Mouse (Mus musculus): ENCODE data around the gene Eif1b. TPM values are rescaled to one million over a fixed set of nuclear protein-coding genes. Genes with fewer than 3 reads are reported as not detected.
"Not testable (repeated sequence)": the region's sequence is repeated elsewhere in the genome, so short reads cannot be mapped to it uniquely, and the experiment has no call there.

The Eif1b gene
- polyA plus RNA-seq, 1 experiment from 2014 or later, result 237 TPM

DNA sequence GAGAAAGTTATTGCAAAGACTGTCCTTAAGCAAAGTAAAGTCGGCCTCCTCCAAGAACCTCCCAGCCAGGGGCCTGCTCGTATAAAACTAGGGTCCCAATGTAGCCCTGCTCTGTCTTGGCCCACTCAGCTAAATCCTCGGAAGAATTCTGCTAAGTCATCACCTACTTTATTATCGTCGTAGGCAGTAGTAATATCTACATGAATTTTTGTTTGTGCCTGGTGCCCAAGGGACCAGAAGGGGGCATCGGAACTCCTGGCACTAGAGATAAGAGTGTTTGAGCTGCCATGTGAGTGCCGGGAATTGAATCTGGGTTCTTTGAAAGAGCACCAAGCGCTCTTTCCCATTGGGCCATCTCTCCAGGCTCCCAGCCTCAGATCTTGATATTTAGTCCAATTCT lies 35.9 kb downstream of the Eif1b start:
- Histone ChIP-seq H3K4me2 (replicated peaks) (no peak overlapping the region), H3K27me3 (no peaks in the 10 kb centered on the region), H3K36me3 (no peaks in the 10 kb centered on the region), H3K9me3 (peaks cover 3% of the 10 kb centered on the region; the same call in 1 of the 2 replicates), H3K27ac (no peak overlapping the region), H3K4me3 (no peak overlapping the region), H3K4me1 (no peaks in the 10 kb centered on the region), H3K9ac (no peak overlapping the region)
- 89% methylated on average over 8 of the region's 8 CpGs for WGBS
- ATAC-seq (ENCODE audit: insufficient number of reproducible peaks, insufficient read depth, low FRiP score, low TSS enrichment), result no peak

DNA sequence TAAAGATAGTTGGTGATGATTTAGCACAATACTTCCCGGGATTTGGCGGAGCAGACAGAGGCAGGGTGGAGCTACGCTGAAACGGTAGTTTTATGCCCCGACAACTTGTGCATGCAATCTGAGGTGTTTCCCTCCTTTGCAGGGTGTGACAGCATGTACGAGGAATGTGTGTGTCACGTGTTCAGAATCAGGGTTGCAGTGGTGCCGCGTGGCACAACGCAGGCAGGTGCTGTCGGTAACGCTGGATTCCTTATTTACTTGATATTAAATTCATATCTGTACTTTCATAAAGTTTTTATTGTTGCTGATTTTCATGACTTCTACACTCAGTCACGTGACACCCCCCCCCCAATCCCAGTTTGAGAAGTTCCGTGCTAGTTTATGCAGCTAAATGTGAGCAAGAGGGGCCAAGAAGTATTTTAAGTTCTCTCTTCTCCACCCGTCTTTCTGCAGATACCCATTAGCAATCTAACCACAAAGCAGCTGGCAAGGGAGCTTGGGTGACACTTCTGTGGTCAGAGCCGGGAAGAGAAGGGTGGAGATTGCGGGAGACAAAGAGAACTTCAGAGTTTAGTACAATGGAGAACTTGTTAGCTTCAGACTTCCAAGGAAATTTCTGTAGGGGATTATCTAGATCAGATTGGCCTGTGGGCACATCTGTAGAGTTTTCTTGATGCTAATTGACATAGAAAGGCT lies 36.9 kb downstream of the Eif1b start:
- no peaks in the 10 kb centered on the region for H3K27me3 ChIP-seq
- H3K9me3 ChIP-seq, result peaks cover 4% of the 10 kb centered on the region; the same call in 1 of the 2 replicates
- no peaks in the 10 kb centered on the region for H3K36me3 ChIP-seq
- H3K27ac ChIP-seq, result no peak overlapping the region
- WGBS, result 79% methylated on average over 17 of the region's 17 CpGs
- H3K4me1 ChIP-seq, result no peaks in the 10 kb centered on the region
- H3K9ac ChIP-seq, result no peak overlapping the region
- H3K4me2 ChIP-seq (replicated peaks), result no peak overlapping the region
- no peak overlapping the region for H3K4me3 ChIP-seq
- 0 out of 2 replicates have a peak, but pooled peaks have one; percentile 35 for ATAC-seq (ENCODE audit: insufficient number of reproducible peaks, insufficient read depth, low FRiP score, low TSS enrichment)

DNA sequence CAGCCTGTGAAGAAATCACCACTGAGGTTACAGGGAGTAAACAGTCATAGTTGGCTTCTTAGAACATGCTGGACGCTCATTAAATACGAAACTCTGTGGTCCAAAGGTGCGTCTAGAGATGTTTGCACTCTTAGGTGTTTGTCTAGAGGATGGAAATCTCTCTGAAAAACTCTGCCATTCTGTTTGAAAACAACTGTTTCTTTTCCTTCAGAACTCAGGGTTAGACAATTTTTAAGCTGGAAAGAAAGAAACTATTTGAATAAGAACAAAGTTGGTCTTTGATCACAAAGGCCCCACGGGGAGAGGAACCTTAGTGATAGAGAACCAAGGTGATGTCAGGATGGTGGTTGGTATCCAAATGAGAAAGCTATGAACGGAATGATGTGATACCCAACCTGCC lies 38.4 kb downstream of the Eif1b start:
- 85% methylated on average over 5 of the region's 5 CpGs for WGBS
- no peak overlapping the region for H3K9ac ChIP-seq
- H3K27ac ChIP-seq, result no peak overlapping the region
- peaks cover 4% of the 10 kb centered on the region; the same call in 1 of the 2 replicates for H3K9me3 ChIP-seq
- H3K4me1 ChIP-seq, result no peaks in the 10 kb centered on the region
- no peaks in the 10 kb centered on the region for H3K36me3 ChIP-seq
- H3K4me3 ChIP-seq, result no peak overlapping the region
- no peak for ATAC-seq (ENCODE audit: insufficient number of reproducible peaks, insufficient read depth, low FRiP score, low TSS enrichment)
- H3K27me3 ChIP-seq, result no peaks in the 10 kb centered on the region
- H3K4me2 ChIP-seq (replicated peaks), result no peak overlapping the region

DNA sequence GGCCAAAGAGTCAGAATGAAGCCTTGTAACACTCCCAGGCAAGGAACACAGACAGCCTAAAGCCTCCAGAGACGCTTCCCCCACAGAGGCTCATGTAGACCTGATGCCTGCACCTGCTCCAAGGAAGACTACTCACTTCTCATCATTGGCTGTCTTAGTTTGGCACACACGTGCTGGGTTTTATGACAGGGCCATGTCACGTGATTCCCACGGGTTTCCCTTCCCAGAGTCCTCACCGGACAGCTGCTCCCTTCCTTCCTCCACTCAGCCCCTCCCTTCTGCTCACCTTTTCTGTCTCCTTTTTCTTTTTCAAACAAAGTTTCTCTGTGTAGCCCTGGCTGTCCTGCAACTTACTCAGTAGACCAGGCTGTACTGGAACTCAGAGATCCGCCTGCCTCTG lies 40.0 kb downstream of the Eif1b start:
- Histone ChIP-seq H3K36me3 (no peaks in the 10 kb centered on the region), H3K4me3 (no peak overlapping the region), H3K9me3 (peaks cover 4% of the 10 kb centered on the region; the same call in 1 of the 2 replicates), H3K9ac (no peak overlapping the region), H3K4me2 (replicated peaks) (no peak overlapping the region), H3K27ac (no peak overlapping the region), H3K27me3 (peaks cover under 1% of the 10 kb centered on the region; the same call in 1 of the 2 replicates), H3K4me1 (no peaks in the 10 kb centered on the region)
- 76% methylated on average over 6 of the region's 6 CpGs for WGBS
- no peak for ATAC-seq (ENCODE audit: insufficient number of reproducible peaks, insufficient read depth, low FRiP score, low TSS enrichment)

- H3K36me3 ChIP-seq, result no peaks in the 10 kb centered on the region
- H3K27ac ChIP-seq, result no peak overlapping the region
- 81% methylated on average over 6 of the region's 6 CpGs for WGBS
- no peak overlapping the region for H3K9ac ChIP-seq
- no peak overlapping the region for H3K4me3 ChIP-seq
- no peaks in the 10 kb centered on the region for H3K4me1 ChIP-seq
- H3K27me3 ChIP-seq, result peaks cover 4% of the 10 kb centered on the region; the same call in 1 of the 2 replicates
- peaks cover 4% of the 10 kb centered on the region; the same call in 1 of the 2 replicates for H3K9me3 ChIP-seq
- no peak for ATAC-seq (ENCODE audit: insufficient number of reproducible peaks, insufficient read depth, low FRiP score, low TSS enrichment)
- no peak overlapping the region for H3K4me2 ChIP-seq (replicated peaks)
These were observed 40.7 kb downstream of the Eif1b start for GRCm38 (mm10) chr9:120532691-120533090.

GRCm38 (mm10) chr9:120533446-120533950 lies 41.5 kb downstream of the Eif1b start:
- not testable (repeated sequence) for H3K4me3 ChIP-seq; H3K27me3 ChIP-seq; H3K36me3 ChIP-seq; H3K27ac ChIP-seq; H3K9ac ChIP-seq; ATAC-seq (ENCODE audit: insufficient number of reproducible peaks, insufficient read depth, low FRiP score, low TSS enrichment); H3K4me2 ChIP-seq (replicated peaks); H3K4me1 ChIP-seq; H3K9me3 ChIP-seq
- 93% methylated on average over 8 of the region's 8 CpGs for WGBS

DNA sequence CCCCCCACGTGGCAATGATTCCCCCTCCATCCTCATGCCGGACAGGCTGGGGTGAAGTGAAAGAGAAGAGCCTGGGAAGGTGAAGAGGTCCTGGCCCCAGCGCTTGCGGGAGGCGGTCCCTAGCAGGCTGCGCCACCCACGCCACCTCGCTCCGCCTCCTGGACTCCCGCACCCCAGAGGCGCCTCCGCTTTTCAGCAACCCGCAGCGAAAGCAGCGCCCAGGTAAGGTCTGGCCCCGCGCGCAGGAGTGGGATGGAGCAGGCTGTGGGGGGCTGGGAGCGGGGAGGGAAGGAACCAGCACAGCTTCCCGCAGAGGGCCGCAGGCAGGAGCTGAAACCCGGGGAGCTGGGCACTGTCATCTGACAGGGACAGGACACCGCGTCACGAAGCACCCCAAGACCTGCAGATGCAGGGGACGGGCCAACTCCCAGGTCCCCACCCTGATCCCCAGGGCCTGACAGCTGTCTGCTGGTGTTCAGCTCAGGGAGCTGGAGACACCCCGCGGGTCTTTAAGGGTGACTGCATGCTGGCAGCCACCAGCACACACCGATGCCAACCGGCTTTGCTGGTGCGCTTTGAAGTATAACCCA lies 47.7 kb downstream of the Eif1b start, which contains the start of gene Entpd3:
TSS of gene Entpd3 (plus strand) at position 157 of the 590 bp plus-strand sequence.
- Histone ChIP-seq H3K9ac (peak within 1 kb of the TSS; percentile 56), H3K4me1 (peaks cover 24% of the 10 kb centered on the region), H3K27me3 (peaks cover 36% of the 10 kb centered on the region), H3K27ac (no peak within 1 kb of the TSS), H3K36me3 (no peaks in the 10 kb centered on the region), H3K4me2 (replicated peaks) (peak within 1 kb of the TSS; percentile 86), H3K9me3 (no peaks in the 10 kb centered on the region), H3K4me3 (peak within 1 kb of the TSS; percentile 42)
- WGBS, result under 1% methylated on average over 31 of the region's 31 CpGs
- ATAC-seq (ENCODE audit: insufficient number of reproducible peaks, insufficient read depth, low FRiP score, low TSS enrichment), result 0 out of 2 replicates have a peak, but pooled peaks have one; percentile 22

- H3K4me2 ChIP-seq (replicated peaks), result no peak overlapping the region
- no peaks in the 10 kb centered on the region for H3K36me3 ChIP-seq
- H3K9me3 ChIP-seq, result no peaks in the 10 kb centered on the region
- no peak for ATAC-seq (ENCODE audit: insufficient number of reproducible peaks, insufficient read depth, low FRiP score, low TSS enrichment)
- no peak overlapping the region for H3K4me3 ChIP-seq
- peaks cover 36% of the 10 kb centered on the region for H3K27me3 ChIP-seq
- no peak overlapping the region for H3K27ac ChIP-seq
- 19% methylated on average over 2 of the region's 2 CpGs for WGBS
- H3K4me1 ChIP-seq, result peaks cover 25% of the 10 kb centered on the region
- no peak overlapping the region for H3K9ac ChIP-seq
These were observed 49.4 kb downstream of the Eif1b start for GRCm38 (mm10) chr9:120541411-120541810.

GRCm38 (mm10) chr9:120542241-120542640 lies 50.2 kb downstream of the Eif1b start:
- H3K4me3 ChIP-seq, result no peak overlapping the region
- no peak overlapping the region for H3K27ac ChIP-seq
- peaks cover 34% of the 10 kb centered on the region for H3K27me3 ChIP-seq
- H3K9ac ChIP-seq, result no peak overlapping the region
- H3K4me2 ChIP-seq (replicated peaks), result 0 out of 2 replicates have a peak overlapping the region, but pooled peaks have one; percentile 9
- WGBS, result 6% methylated on average over 6 of the region's 6 CpGs
- peaks cover 33% of the 10 kb centered on the region for H3K4me1 ChIP-seq
- ATAC-seq (ENCODE audit: insufficient number of reproducible peaks, insufficient read depth, low FRiP score, low TSS enrichment), result no peak
- no peaks in the 10 kb centered on the region for H3K36me3 ChIP-seq
- H3K9me3 ChIP-seq, result no peaks in the 10 kb centered on the region

Other genes starting within 250 kb of the Eif1b start
- gene Myrip, start 190.7 kb upstream of the Eif1b start, polyA plus RNA-seq (2016; fragmentation: Nextera tagmentation; extraction: Ambion mirVana), result 0.47 and 0.83 TPM in 2 replicates
- 1.7 and 2.4 TPM in 2 replicates for gene Entpd3, start 47.6 kb downstream of the Eif1b start, polyA plus RNA-seq (2016; fragmentation: Nextera tagmentation; extraction: Ambion mirVana)
- gene Rpl14, start 79.2 kb downstream of the Eif1b start, polyA plus RNA-seq (2016; fragmentation: Nextera tagmentation; extraction: Ambion mirVana), result 774 and 808 TPM in 2 replicates